Mouse (Mus musculus) kidney, postnatal 0 days (tissue): ENCODE data around the gene Ptprm. TPM values are rescaled to one million over a fixed set of nuclear protein-coding genes. Genes with fewer than 3 reads are reported as not detected.
A peak's percentile ranks its signal among the peaks of the same experiment; 100 is the strongest.

Experiments used
- ATAC-seq: fragments of 200-750 bp; cut with Nextera tagmentation; replicated peaks from 2 replicates; pipeline ENCODE4 v1.8.0; 2017; ENCODE audit warnings: low read depth, moderate number of reproducible peaks, moderate TSS enrichment, moderate library complexity; ENCODE audit not compliant: low FRiP score
- DNase-seq: peaks from one replicate; pipeline ENCODE4 v3.0.0-alpha.2; 2016; ENCODE audit warnings: low spot score
- H3K27ac ChIP-seq: fragments of 300-500 bp; sonication (generic); 2 replicates; pipeline ENCODE4 v1.5.1; 2014; ENCODE audit warnings: mild to moderate bottlenecking
- H3K27me3 ChIP-seq: fragments of 300-500 bp; sonication (generic); 2 replicates; pipeline ENCODE4 v1.6.1; 2014; ENCODE audit warnings: low read length, mixed read lengths; ENCODE audit not compliant: insufficient read depth
- H3K36me3 ChIP-seq: fragments of 300-500 bp; sonication (generic); 2 replicates; pipeline ENCODE4 v1.6.1; 2014; ENCODE audit warnings: low read length, mixed read lengths; ENCODE audit not compliant: insufficient read depth
- H3K4me1 ChIP-seq: fragments of 300-500 bp; sonication (generic); replicated peaks from 2 replicates; pipeline ENCODE4 v1.6.1; 2014; ENCODE audit warnings: antibody characterized with exemption, low read length, mixed read lengths; ENCODE audit not compliant: insufficient read depth
- H3K4me2 ChIP-seq: fragments of 300-500 bp; sonication (generic); 2 replicates; pipeline ENCODE4 v1.6.1; 2014; ENCODE audit warnings: mild to moderate bottlenecking, low read length, moderate library complexity, mixed read lengths
- H3K4me3 ChIP-seq: fragments of 300-500 bp; sonication (generic); replicated peaks from 2 replicates; pipeline ENCODE4 v1.5.1; 2014; ENCODE audit warnings: low read depth, low read length
- H3K9ac ChIP-seq: fragments of 300-500 bp; sonication (generic); 2 replicates; pipeline ENCODE4 v1.6.1; 2014; ENCODE audit warnings: low read depth, low read length
- H3K9me3 ChIP-seq: fragments of 300-500 bp; sonication (generic); replicated peaks from 2 replicates; pipeline ENCODE4 v1.6.1; 2016; ENCODE audit warnings: low read length, inconsistent platforms, mixed read lengths
- CTCF ChIP-seq: IDR thresholded peaks from 2 replicates; pipeline ENCODE4 v1.5.1; 2016; ENCODE audit warnings: antibody characterized with exemption, low read depth, mild to moderate bottlenecking, moderate library complexity
- WGBS: fragments of 180-500 bp; shearing (Covaris S2); extraction: QIAGEN DNeasy Blood & Tissue Kit; methylation state at CpG from one replicate; pipeline ENCODE4 v1.1.7; 2014; 5-methylcytosine and 5-hydroxymethylcytosine counted together
- polyA plus RNA-seq: library from polyadenylated mRNA; unstranded; fragments of >200 nt; fragmentation: Nextera tagmentation; extraction: Ambion mirVana; gene quantifications from 2 replicates; pipeline ENCODE4 v1.2.1, GENCODE M21; 2015

Ptprm gene
- polyA plus RNA-seq, 1 experiment from 2014 or later = 13.7 TPM

GRCm38 (mm10) chr17:67242774-67243495 lies 111.3 kb downstream of the Ptprm start:
- ATAC-seq = no peak
- Histone ChIP-seq H3K27ac (no peak overlapping the region), H3K9ac (no peak overlapping the region), H3K36me3 (no peaks in the 10 kb centered on the region), H3K4me3 (no peak overlapping the region), H3K4me2 (no peak overlapping the region), H3K4me1 (peaks cover 22% of the 10 kb centered on the region; the same call in 1 of the 2 replicates), H3K27me3 (no peaks in the 10 kb centered on the region), H3K9me3 (no peaks in the 10 kb centered on the region)
- DNase-seq = peak; percentile 78
- WGBS = 34% methylated on average over 12 of the region's 12 CpGs
- TF ChIP-seq CTCF = no peak

GRCm38 (mm10) chr17:67241951-67242773 lies 112.1 kb downstream of the Ptprm start:
- Histone ChIP-seq H3K4me1 (peaks cover 22% of the 10 kb centered on the region; the same call in 1 of the 2 replicates), H3K27me3 (no peaks in the 10 kb centered on the region), H3K4me3 (no peak overlapping the region), H3K9me3 (no peaks in the 10 kb centered on the region), H3K36me3 (no peaks in the 10 kb centered on the region), H3K4me2 (no peak overlapping the region), H3K9ac (no peak overlapping the region), H3K27ac (no peak overlapping the region)
- WGBS = 55% methylated on average over 10 of the region's 10 CpGs
- no peak for ATAC-seq
- peak; percentile 77 for DNase-seq
- TF ChIP-seq CTCF = no peak

- Histone ChIP-seq H3K4me3 (no peak overlapping the region), H3K36me3 (no peaks in the 10 kb centered on the region), H3K27me3 (no peaks in the 10 kb centered on the region), H3K4me2 (no peak overlapping the region), H3K9ac (no peak overlapping the region), H3K4me1 (peaks cover 13% of the 10 kb centered on the region; the same call in 1 of the 2 replicates), H3K9me3 (no peaks in the 10 kb centered on the region), H3K27ac (no peak overlapping the region)
- no peak for TF ChIP-seq CTCF
- DNase-seq (no peak), ATAC-seq (no peak)
- WGBS = 97% methylated on average over 7 of the region's 7 CpGs
Measured at GRCm38 (mm10) chr17:67238866-67239265, 115.4 kb downstream of the Ptprm start.

- Histone ChIP-seq H3K27me3 (no peaks in the 10 kb centered on the region), H3K4me1 (0 out of 2 replicates have a peak, but pooled peaks cover 9% of the 10 kb centered on the region), H3K4me3 (no peak overlapping the region), H3K36me3 (no peaks in the 10 kb centered on the region), H3K4me2 (no peak overlapping the region), H3K9me3 (no peaks in the 10 kb centered on the region), H3K9ac (no peak overlapping the region), H3K27ac (no peak overlapping the region)
- TF ChIP-seq CTCF = no peak
- no peak for DNase-seq
- 74% methylated on average over 10 of the region's 10 CpGs for WGBS
- no peak for ATAC-seq
Measured at GRCm38 (mm10) chr17:67237407-67237806, 116.8 kb downstream of the Ptprm start.

- no peak overlapping the region for H3K9ac ChIP-seq
- H3K4me2 ChIP-seq = no peak overlapping the region
- DNase-seq (no peak), ATAC-seq (no peak)
- H3K36me3 ChIP-seq = no peaks in the 10 kb centered on the region
- no peaks in the 10 kb centered on the region for H3K9me3 ChIP-seq
- no peaks in the 10 kb centered on the region for H3K4me1 ChIP-seq
- H3K27ac ChIP-seq = no peak overlapping the region
- WGBS = 77% methylated on average over 9 of the region's 9 CpGs
- no peaks in the 10 kb centered on the region for H3K27me3 ChIP-seq
- no peak for TF ChIP-seq CTCF
- no peak overlapping the region for H3K4me3 ChIP-seq
Measured at GRCm38 (mm10) chr17:67233063-67233462, 121.2 kb downstream of the Ptprm start.

- Histone ChIP-seq H3K27ac (no peak overlapping the region), H3K9me3 (no peaks in the 10 kb centered on the region), H3K9ac (no peak overlapping the region), H3K4me2 (no peak overlapping the region), H3K36me3 (no peaks in the 10 kb centered on the region), H3K4me3 (no peak overlapping the region), H3K27me3 (no peaks in the 10 kb centered on the region), H3K4me1 (no peaks in the 10 kb centered on the region)
- WGBS = 68% methylated on average over 5 of the region's 5 CpGs
- DNase-seq (no peak), ATAC-seq (no peak)
- no peak for TF ChIP-seq CTCF
Measured at GRCm38 (mm10) chr17:67226991-67227390, 127.3 kb downstream of the Ptprm start.
